Mouse (Mus musculus): ENCODE results near the gene Pten. TPM values are rescaled to one million over a fixed set of nuclear protein-coding genes. Genes with fewer than 3 reads are reported as not detected.

The Pten gene
- polyA plus RNA-seq, 1 experiment from 2014 or later: 12.4 TPM

GRCm38 (mm10) chr19:32755792-32756635 is 1.3 kb upstream of the Pten start:
- H3K4me3 ChIP-seq: peak overlapping the region; percentile 95
- no peaks in the 10 kb centered on the region for H3K36me3 ChIP-seq
- peak; percentile 86 for ATAC-seq (ENCODE audit: low FRiP score)
- H3K9ac ChIP-seq: peak overlapping the region; percentile 90
- under 1% methylated on average over 53 of the region's 53 CpGs for WGBS
- H3K4me1 ChIP-seq (replicated peaks): peaks cover 30% of the 10 kb centered on the region
- peak overlapping the region; percentile 95 for H3K4me2 ChIP-seq
- H3K27ac ChIP-seq: peak overlapping the region; percentile 99
- no peaks in the 10 kb centered on the region for H3K9me3 ChIP-seq
- H3K27me3 ChIP-seq: peaks cover 4% of the 10 kb centered on the region; the same call in 1 of the 2 replicates

- H3K27ac ChIP-seq: peak overlapping the region; percentile 99
- no peaks in the 10 kb centered on the region for H3K36me3 ChIP-seq
- H3K4me3 ChIP-seq: peak overlapping the region; percentile 95
- H3K4me2 ChIP-seq: peak overlapping the region; percentile 95
- peaks cover 4% of the 10 kb centered on the region; the same call in 1 of the 2 replicates for H3K27me3 ChIP-seq
- peaks cover 33% of the 10 kb centered on the region for H3K4me1 ChIP-seq (replicated peaks)
- peak overlapping the region; percentile 90 for H3K9ac ChIP-seq
- no peaks in the 10 kb centered on the region for H3K9me3 ChIP-seq
- WGBS: under 1% methylated on average over 14 of the region's 14 CpGs
- ATAC-seq (ENCODE audit: low FRiP score): peak; percentile 71
These were observed 729 bp upstream of the Pten start for GRCm38 (mm10) chr19:32756636-32756899.

- under 1% methylated on average over 45 of the region's 69 CpGs for WGBS
- H3K27ac ChIP-seq: peak overlapping the region; percentile 99
- H3K27me3 ChIP-seq: peaks cover 4% of the 10 kb centered on the region; the same call in 1 of the 2 replicates
- H3K36me3 ChIP-seq: no peaks in the 10 kb centered on the region
- peak overlapping the region; percentile 95 for H3K4me2 ChIP-seq
- H3K4me3 ChIP-seq: peak overlapping the region; percentile 95
- H3K9me3 ChIP-seq: no peaks in the 10 kb centered on the region
- peak overlapping the region; percentile 99 for H3K9ac ChIP-seq
- peaks cover 43% of the 10 kb centered on the region for H3K4me1 ChIP-seq (replicated peaks)
- ATAC-seq (ENCODE audit: low FRiP score): peak; percentile 4
These were observed 815 bp downstream of the Pten start for GRCm38 (mm10) chr19:32757831-32758792.

DNA sequence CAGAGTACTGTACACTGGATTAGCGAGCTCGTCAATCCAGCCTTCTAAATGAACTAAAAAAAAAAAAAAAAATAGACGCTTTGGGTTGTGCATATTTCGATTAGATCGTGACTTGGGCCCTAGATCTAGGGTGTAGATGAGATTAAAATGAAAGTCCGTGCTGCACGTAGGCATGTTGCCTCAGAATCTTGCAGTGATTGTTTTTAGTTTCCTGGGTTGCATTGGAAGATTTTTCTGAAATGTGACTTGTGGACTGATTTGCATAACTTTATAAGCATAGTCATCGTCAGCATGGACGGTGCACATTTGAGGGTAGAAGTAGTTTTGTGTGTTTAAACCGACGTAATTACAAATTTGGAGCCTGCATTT is 1.5 kb downstream of the Pten start:
- peak overlapping the region; percentile 95 for H3K4me2 ChIP-seq
- no peak for ATAC-seq (ENCODE audit: low FRiP score)
- H3K4me1 ChIP-seq (replicated peaks): peaks cover 47% of the 10 kb centered on the region
- H3K9ac ChIP-seq: peak overlapping the region; percentile 99
- H3K36me3 ChIP-seq: no peaks in the 10 kb centered on the region
- H3K9me3 ChIP-seq: no peaks in the 10 kb centered on the region
- peak overlapping the region; percentile 95 for H3K4me3 ChIP-seq
- H3K27ac ChIP-seq: peak overlapping the region; percentile 99
- H3K27me3 ChIP-seq: no peaks in the 10 kb centered on the region
- WGBS: under 1% methylated on average over 11 of the region's 11 CpGs

GRCm38 (mm10) chr19:32759357-32760024 is 2.2 kb downstream of the Pten start:
- ATAC-seq (ENCODE audit: low FRiP score): no peak
- peak overlapping the region; percentile 99 for H3K9ac ChIP-seq
- peak overlapping the region; percentile 95 for H3K4me3 ChIP-seq
- H3K36me3 ChIP-seq: no peaks in the 10 kb centered on the region
- H3K9me3 ChIP-seq: no peaks in the 10 kb centered on the region
- H3K4me1 ChIP-seq (replicated peaks): peaks cover 50% of the 10 kb centered on the region
- H3K27ac ChIP-seq: no peak overlapping the region
- 3% methylated on average over 8 of the region's 8 CpGs for WGBS
- peak overlapping the region; percentile 95 for H3K4me2 ChIP-seq
- no peaks in the 10 kb centered on the region for H3K27me3 ChIP-seq

GRCm38 (mm10) chr19:32760499-32760898 is 3.2 kb downstream of the Pten start:
- peak overlapping the region; percentile 51 for H3K9ac ChIP-seq
- peaks cover 43% of the 10 kb centered on the region for H3K4me1 ChIP-seq (replicated peaks)
- no peaks in the 10 kb centered on the region for H3K36me3 ChIP-seq
- no peaks in the 10 kb centered on the region for H3K9me3 ChIP-seq
- 32% methylated on average over 6 of the region's 6 CpGs for WGBS
- H3K27me3 ChIP-seq: no peaks in the 10 kb centered on the region
- no peak for ATAC-seq (ENCODE audit: low FRiP score)
- H3K4me2 ChIP-seq: peak overlapping the region; percentile 95
- peak overlapping the region; percentile 95 for H3K4me3 ChIP-seq
- no peak overlapping the region for H3K27ac ChIP-seq

GRCm38 (mm10) chr19:32761162-32761561 is 3.9 kb downstream of the Pten start:
- Histone ChIP-seq H3K4me1 (replicated peaks) (peaks cover 44% of the 10 kb centered on the region), H3K36me3 (peaks cover 3% of the 10 kb centered on the region; the same call in 1 of the 2 replicates), H3K4me3 (peak overlapping the region; percentile 95), H3K27ac (no peak overlapping the region), H3K27me3 (no peaks in the 10 kb centered on the region), H3K9me3 (no peaks in the 10 kb centered on the region), H3K9ac (no peak overlapping the region; the same call in 1 of the 2 replicates), H3K4me2 (peak overlapping the region; percentile 95)
- no peak for ATAC-seq (ENCODE audit: low FRiP score)
- 49% methylated on average over 4 of the region's 4 CpGs for WGBS

DNA sequence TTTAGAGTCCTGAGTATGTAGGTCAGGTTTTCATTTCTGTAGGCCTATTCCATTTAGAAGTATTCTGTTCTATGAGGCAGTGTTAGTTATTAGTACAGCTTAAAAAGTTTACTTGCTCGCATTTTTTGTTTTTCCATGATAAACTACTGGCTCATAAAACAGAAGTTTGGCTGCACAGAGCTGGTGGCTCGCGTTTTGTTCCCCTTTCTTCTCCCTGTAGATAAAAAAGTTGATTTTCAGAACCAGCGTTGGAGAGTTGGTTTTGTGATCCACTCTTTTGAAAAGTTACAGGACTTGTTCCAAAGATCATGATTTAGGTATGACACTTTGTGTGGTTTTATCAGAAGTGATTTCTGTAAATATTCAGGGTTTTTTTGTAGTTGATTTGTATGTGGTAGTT is 5.2 kb downstream of the Pten start:
- Histone ChIP-seq H3K27me3 (no peaks in the 10 kb centered on the region), H3K9me3 (no peaks in the 10 kb centered on the region), H3K4me2 (peak overlapping the region; percentile 31), H3K9ac (no peak overlapping the region), H3K36me3 (peaks cover 4% of the 10 kb centered on the region; the same call in 1 of the 2 replicates), H3K4me3 (no peak overlapping the region), H3K4me1 (replicated peaks) (peaks cover 51% of the 10 kb centered on the region), H3K27ac (no peak overlapping the region)
- no peak for ATAC-seq (ENCODE audit: low FRiP score)
- 93% methylated on average over 4 of the region's 4 CpGs for WGBS

DNA sequence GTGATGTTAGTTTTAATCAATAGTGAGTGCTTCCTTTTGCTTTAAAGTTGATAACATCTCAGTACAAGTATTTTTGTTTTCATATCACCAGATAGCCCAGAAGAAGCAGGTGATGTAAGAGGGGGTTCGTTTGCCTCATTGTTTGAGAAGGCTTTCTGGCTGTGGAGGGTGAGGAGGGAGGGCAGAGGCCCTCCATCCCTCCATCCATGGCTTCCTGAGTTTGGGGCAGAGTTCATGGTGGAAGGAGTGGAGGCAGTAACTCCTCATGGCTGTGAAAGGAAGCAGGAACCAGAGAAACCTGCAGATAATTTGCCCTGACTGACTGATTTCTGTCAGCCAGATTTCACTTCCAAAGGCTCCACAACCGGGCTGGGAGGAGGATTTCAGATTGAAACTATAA is 21.1 kb downstream of the Pten start:
- Histone ChIP-seq H3K4me3 (no peak overlapping the region), H3K27me3 (no peaks in the 10 kb centered on the region), H3K9me3 (no peaks in the 10 kb centered on the region), H3K4me1 (replicated peaks) (peaks cover 4% of the 10 kb centered on the region), H3K36me3 (no peaks in the 10 kb centered on the region), H3K27ac (no peak overlapping the region), H3K9ac (no peak overlapping the region), H3K4me2 (no peak overlapping the region)
- ATAC-seq (ENCODE audit: low FRiP score): no peak
- WGBS: 47% methylated on average over 2 of the region's 2 CpGs

DNA sequence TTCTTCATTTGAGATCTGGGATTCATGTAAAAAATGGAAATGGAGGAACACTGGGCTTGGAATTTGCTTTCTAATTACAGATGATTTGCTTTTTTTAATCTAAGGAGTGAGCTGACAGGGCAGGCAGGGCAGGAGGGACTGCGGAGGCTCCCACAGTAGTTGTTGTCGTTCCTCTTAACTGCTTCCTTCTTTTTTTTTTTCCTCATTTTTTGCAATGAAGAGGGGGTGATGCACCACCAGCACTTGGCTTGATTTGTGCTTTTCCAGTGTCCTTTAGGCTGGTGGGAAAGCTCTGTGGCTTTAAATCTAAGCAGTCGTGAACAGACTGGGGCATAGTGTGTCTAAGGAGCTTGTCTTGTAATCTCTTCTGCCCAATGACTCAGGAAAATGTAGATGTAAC is 21.8 kb downstream of the Pten start:
- peaks cover 4% of the 10 kb centered on the region for H3K4me1 ChIP-seq (replicated peaks)
- H3K27ac ChIP-seq: no peak overlapping the region
- no peak overlapping the region for H3K4me2 ChIP-seq
- no peak overlapping the region for H3K9ac ChIP-seq
- 81% methylated on average over 3 of the region's 3 CpGs for WGBS
- H3K4me3 ChIP-seq: no peak overlapping the region
- H3K9me3 ChIP-seq: no peaks in the 10 kb centered on the region
- ATAC-seq (ENCODE audit: low FRiP score): no peak
- no peaks in the 10 kb centered on the region for H3K27me3 ChIP-seq
- no peaks in the 10 kb centered on the region for H3K36me3 ChIP-seq

GRCm38 (mm10) chr19:32781305-32782071 is 24.2 kb downstream of the Pten start:
- WGBS: 92% methylated on average over 5 of the region's 5 CpGs
- no peak overlapping the region for H3K4me2 ChIP-seq
- H3K9ac ChIP-seq: no peak overlapping the region
- H3K4me1 ChIP-seq (replicated peaks): peaks cover 4% of the 10 kb centered on the region
- no peaks in the 10 kb centered on the region for H3K9me3 ChIP-seq
- H3K27ac ChIP-seq: no peak overlapping the region
- H3K36me3 ChIP-seq: peaks cover 5% of the 10 kb centered on the region; the same call in 1 of the 2 replicates
- no peaks in the 10 kb centered on the region for H3K27me3 ChIP-seq
- H3K4me3 ChIP-seq: no peak overlapping the region
- no peak for ATAC-seq (ENCODE audit: low FRiP score)
